Mouse (Mus musculus): ENCODE results near the gene Clec18a. TPM values are rescaled to one million over a fixed set of nuclear protein-coding genes. Genes with fewer than 3 reads are reported as not detected.

Clec18a gene
- total and polyA plus RNA-seq, 3 experiments, result not detected

DNA sequence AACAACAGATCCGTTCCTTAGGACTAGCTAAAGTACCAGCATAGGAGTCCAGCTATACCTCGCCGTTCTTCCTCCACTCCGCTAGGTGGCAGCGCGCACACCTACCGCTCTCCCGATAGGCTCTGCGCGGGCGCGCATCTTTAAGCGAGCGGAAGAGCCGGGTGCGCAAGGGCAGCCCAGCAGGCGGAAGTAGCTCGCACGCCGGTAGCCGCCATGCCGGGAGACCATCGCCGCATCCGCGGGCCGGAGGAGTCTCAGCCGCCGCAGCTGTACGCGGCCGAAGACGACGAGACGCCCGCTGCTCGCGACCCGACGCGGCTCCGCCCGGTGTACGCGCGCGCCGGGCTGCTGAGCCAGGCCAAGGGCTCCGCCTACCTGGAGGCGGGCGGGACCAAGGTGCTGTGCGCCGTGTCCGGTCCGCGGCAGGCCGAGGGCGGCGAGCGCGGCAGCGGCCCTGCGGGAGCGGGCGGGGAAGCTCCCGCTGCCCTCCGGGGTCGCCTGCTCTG is 36.0 kb downstream of the Clec18a start, which contains the start of gene Exosc6 (continued):
- peak; percentile 91 for TF ChIP-seq SIN3A (IDR thresholded peaks at IDR 0.05; ENCODE audit: low read length)
- no peak for TF ChIP-seq BHLHE40 (IDR thresholded peaks at IDR 0.05; ENCODE audit: low read depth, low read length)
- TF ChIP-seq MEF2A (IDR thresholded peaks at IDR 0.05; ENCODE audit: borderline replicate concordance, low read depth, low read length), result peak; percentile 55
- TF ChIP-seq USF1 (IDR thresholded peaks at IDR 0.05; ENCODE audit: low read depth, low read length), result no peak
- TF ChIP-seq SMC3 (IDR thresholded peaks at IDR 0.05; ENCODE audit: low read depth, low read length), result peak; percentile 51
- TF ChIP-seq USF2 (conservative IDR thresholded peaks at IDR 0.05; ENCODE audit: low read depth, low read length), result no peak
- peak; percentile 44; the same call in 1 of the 2 replicates for TF ChIP-seq MYC (IDR thresholded peaks at IDR 0.05; ENCODE audit: low read depth, low read length)
- peak; percentile 64 to 87 for TF ChIP-seq CTCF (conservative IDR thresholded peaks at IDR 0.05 in 1 of 2, IDR thresholded peaks at IDR 0.05 in 1 of 2; ENCODE audit: low read depth in 2 of 2, low read length in 2 of 2)
- peak; percentile 87; the same call in 1 of the 2 replicates for TF ChIP-seq KAT2A (IDR thresholded peaks at IDR 0.05; ENCODE audit: insufficient replicate concordance, low read length)
- peak; percentile 96 for TF ChIP-seq ELF1 (IDR thresholded peaks at IDR 0.05; ENCODE audit: low read depth, low read length)
- peak; percentile 78 for TF ChIP-seq TCF12 (IDR thresholded peaks at IDR 0.05; ENCODE audit: low read depth, low read length)
- peak; percentile 24; the same call in 1 of the 2 replicates for TF ChIP-seq CHD2 (IDR thresholded peaks at IDR 0.05; ENCODE audit: low read length)
- TF ChIP-seq NRF1 (IDR thresholded peaks at IDR 0.05; ENCODE audit: low read depth, low read length), result peak; percentile 85
- peak; percentile 69; the same call in 1 of the 2 replicates for TF ChIP-seq GABPA (IDR thresholded peaks at IDR 0.05; ENCODE audit: insufficient replicate concordance, low read depth, low read length)

DNA sequence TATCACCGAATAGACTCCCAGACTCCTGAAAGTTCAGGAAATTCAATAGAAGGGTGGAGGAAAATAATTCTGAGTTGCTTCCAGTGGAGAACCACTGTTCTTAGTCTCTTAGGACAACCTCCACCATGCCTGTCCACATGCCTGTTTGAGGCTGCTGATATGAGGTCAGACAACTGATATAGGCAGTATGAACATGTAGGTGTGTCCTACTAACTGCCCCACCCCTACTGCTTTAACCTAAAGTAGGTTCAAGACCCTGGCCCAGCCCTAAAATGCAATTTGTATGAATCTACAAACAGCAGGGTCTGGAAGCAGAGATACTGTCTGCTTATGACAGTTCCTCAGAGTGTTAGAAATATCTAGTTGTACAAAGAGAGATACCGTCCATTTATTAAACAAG is 36.6 kb downstream of the Clec18a start:
- H3K9ac ChIP-seq (ENCODE audit: insufficient read depth, low read depth), result no peak overlapping the region
- no peak overlapping the region for H3K4me2 ChIP-seq (ENCODE audit: insufficient read depth, low read depth, poor library complexity, severe bottlenecking)
- in situ Hi-C loops (cut with MboI; ENCODE audit: low pct_ligation_motif_present, low pct_unique_long_range_greater_than_20kb, low sequenced_read_pairs) (no loop called here), dilution Hi-C loops (cut with MboI; ENCODE audit: extremely low pct_ligation_motif_present, extremely low pct_unique_long_range_greater_than_20kb, low sequenced_read_pairs) (no loop called here)
- H3K79me2 ChIP-seq (replicated peaks; ENCODE audit: control insufficient read depth, extremely low read depth, insufficient read depth, poor library complexity, severe bottlenecking), result peaks cover 15% of the 10 kb centered on the region; the same call in 1 of the 2 replicates
- peaks cover 3% of the 10 kb centered on the region for H3K27me3 ChIP-seq (replicated peaks)
- H3K4me1 ChIP-seq (ENCODE audit: control insufficient read depth in 1 of 2, insufficient read depth in 2 of 2), result peaks cover 5 to 22% of the 10 kb centered on the region in 2 experiments
- no peak overlapping the region for H3K27ac ChIP-seq (ENCODE audit: insufficient read depth, low read depth)
- no peak overlapping the region for H3K4me3 ChIP-seq (replicated peaks in 1 of 3; ENCODE audit: low read depth in 2 of 3, low read length in 2 of 3, poor library complexity in 1 of 3)
- peaks cover 56 to 71% of the 10 kb centered on the region in 2 experiments for H3K36me3 ChIP-seq (replicated peaks in 1 of 2; ENCODE audit: control insufficient read depth in 1 of 2, insufficient read depth in 1 of 2, low read length in 1 of 2)
- no peak for DNase-seq (ENCODE audit: extremely low read depth)
- no peaks in the 10 kb centered on the region for H3K9me3 ChIP-seq (replicated peaks; ENCODE audit: low read length)
- no peak for TF ChIP-seq HCFC1 (IDR thresholded peaks at IDR 0.05; ENCODE audit: low read depth, low read length)
- no peak for TF ChIP-seq MAX (IDR thresholded peaks at IDR 0.05; ENCODE audit: low read length)
- no peak for TF ChIP-seq IRF4 (IDR thresholded peaks at IDR 0.05; ENCODE audit: low read depth, low read length)
- no peak for TF ChIP-seq ZMIZ1 (IDR thresholded peaks at IDR 0.05; ENCODE audit: low read depth, low read length)
- no peak for TF ChIP-seq ZKSCAN1 (IDR thresholded peaks at IDR 0.05; ENCODE audit: borderline replicate concordance, low read depth, low read length)
- no peak for TF ChIP-seq BHLHE40 (IDR thresholded peaks at IDR 0.05; ENCODE audit: low read depth, low read length)
- no peak for TF ChIP-seq PAX5 (IDR thresholded peaks at IDR 0.05; ENCODE audit: low read length)
- no peak for TF ChIP-seq CHD1 (IDR thresholded peaks at IDR 0.05; ENCODE audit: low read depth, low read length)

Data from CH12.LX (cell line).